Mouse (Mus musculus) ES-E14 (cell line): Measurements from ENCODE around the gene Rpl4.
"Not testable (repeated sequence)": the region's sequence is repeated elsewhere in the genome, so short reads cannot be mapped to it uniquely, and the experiment has no call there.

Experiments used
- CHD2 ChIP-seq: IDR thresholded peaks from 2 replicates; pipeline ENCODE4 v1.6.1; 2014; ENCODE audit warnings: mild to moderate bottlenecking, low read depth, low read length, inconsistent platforms
- MAFK ChIP-seq: IDR thresholded peaks from 2 replicates; pipeline ENCODE4 v1.6.1; 2014; ENCODE audit warnings: mild to moderate bottlenecking, low read depth, low read length, inconsistent platforms; ENCODE audit not compliant: insufficient read depth
- ZNF384 ChIP-seq: IDR thresholded peaks from 2 replicates; pipeline ENCODE4 v1.6.1; 2012; ENCODE audit warnings: low read depth, low read length, inconsistent platforms

DNA sequence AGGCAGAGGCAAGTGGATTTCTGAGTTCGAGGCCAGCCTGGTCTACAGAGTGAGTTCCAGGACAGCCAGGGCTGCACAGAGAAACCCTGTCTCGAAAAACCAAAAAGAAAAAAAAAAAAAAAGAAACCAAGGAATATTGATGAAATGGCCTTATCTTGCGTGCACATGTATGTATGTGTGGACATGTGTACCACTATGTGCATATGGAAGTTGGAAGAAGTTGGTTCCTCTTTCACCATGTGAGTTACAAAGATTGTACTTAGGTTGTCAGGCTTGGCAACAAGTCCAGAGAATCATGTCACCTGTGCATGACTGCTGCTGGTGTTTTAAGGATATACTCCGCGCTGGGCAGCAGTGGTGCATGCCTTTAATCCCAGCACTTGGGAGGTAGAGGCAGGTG, 10.1 kb downstream of the Rpl4 start:
- not testable (repeated sequence) for TF ChIP-seq CHD2, MAFK, ZNF384
